Mouse (Mus musculus) lung, postnatal 0 days (tissue): ENCODE measurements around the gene Slc38a9.

Experiments
- CTCF ChIP-seq: IDR thresholded peaks from 2 replicates; pipeline ENCODE4 v1.5.1; 2016; ENCODE audit warnings: antibody characterized with exemption, mild to moderate bottlenecking
- EP300 ChIP-seq: IDR thresholded peaks from 2 replicates; pipeline ENCODE4 v1.6.1; 2016; ENCODE audit warnings: antibody characterized with exemption, mild to moderate bottlenecking, control low read depth

GRCm38 (mm10) chr13:112720078-112720736 is 59.7 kb downstream of the Slc38a9 start:
- TF ChIP-seq CTCF (no peak), EP300 (no peak)
